Mouse (Mus musculus) R1 (cell line): ENCODE data around the gene Nhp2.

Experiments used
- DNase-seq: peaks from one replicate; pipeline ENCODE4 v3.0.0-alpha.2; 2018; ENCODE audit warnings: low read depth, low spot score

Gene Nhp2

DNA sequence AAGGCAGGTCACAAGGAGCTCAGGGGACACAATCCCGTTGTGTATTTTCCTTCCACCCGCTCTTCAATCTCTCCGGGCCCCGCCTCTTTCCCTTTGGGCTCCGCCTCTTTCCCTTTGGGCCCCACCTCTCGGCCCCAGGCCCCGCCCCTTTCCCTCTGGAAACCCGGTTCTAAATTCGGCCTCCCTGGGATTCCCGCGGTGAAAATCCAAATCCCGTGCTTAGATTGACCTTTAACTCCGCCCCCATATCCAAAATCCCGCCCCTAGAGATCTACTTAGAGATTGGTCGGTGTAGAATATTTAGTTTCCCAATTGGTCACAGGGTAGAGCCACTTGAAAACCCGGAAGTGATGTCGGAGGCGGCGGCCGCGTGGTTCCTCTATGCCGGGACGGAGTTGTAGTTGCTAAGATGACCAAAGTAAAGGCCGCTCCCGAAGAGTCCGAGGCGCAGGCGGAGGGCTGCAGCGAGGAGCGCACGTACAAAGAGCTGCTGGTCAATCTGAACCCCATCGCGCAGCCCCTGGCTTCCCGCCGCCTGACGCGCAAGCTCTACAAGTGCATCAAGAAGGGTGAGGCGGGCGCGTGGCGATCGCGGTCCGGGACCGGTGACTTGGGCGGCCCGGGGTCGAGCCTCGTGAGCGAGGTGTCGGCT, at the start of gene Nhp2:
Nhp2 (plus strand) TSS at position 327 of the 652 bp plus-strand sequence.
- peak; percentile 100 for DNase-seq

DNA sequence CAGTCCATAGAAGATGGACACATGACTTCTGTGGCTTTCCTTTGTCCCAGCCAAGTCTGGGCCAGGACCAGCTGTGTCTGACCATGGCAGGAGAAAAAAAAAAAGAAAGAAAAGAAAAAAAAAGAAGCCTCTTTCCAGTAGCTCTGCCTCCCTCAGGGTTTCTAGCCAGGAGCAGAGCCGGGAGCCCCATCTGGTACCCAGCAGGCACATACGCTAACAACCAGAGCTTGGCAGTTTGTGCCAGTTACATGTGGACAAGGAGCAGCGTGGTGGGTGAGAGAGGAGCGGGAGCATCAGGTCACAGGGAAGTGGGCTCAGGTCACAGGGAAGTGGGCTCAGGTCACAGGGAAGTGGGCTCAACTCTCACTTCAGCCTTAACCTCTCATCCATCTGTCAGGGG, 43.1 kb upstream of the Nhp2 start:
- no peak for DNase-seq

DNA sequence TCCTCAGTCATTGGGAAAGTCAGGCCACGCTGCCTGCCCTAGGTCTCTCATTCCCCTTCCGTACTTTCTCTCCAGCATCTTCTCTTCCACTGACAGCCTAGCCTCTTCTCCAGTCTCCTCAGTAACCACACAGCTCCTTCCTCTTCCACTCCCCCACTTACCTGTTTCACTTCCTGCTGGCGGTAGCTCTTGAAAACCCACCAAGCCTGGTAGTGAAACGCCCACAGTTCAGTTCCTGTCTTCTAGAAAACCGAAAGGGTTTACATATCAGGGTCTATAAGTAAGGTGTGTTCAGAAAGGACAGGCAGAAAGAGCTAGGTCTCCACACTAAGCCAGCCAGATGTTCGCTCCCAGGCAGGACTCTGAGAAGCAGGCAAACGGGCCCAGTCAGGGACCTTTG, 41.9 kb upstream of the Nhp2 start:
- DNase-seq, result no peak

DNA sequence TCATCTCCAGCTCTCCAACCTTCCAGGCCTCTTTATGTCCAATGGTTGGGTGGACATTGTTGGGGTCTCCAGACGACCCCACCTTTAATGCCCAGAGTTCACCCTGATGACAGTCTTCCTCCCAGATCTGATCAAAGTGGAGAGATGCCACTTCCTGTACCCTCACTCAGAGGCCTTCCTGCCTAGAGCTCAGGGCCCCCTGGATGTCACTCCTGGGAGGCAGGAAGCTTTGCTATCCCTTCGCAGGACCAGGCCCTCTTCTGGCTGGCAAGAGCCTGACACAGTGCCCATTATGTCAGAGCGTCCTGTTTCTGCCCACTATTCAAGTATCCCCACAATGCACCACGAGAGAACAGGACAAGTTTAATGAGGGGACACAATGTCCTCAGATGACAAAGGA, 40.5 kb upstream of the Nhp2 start:
- no peak for DNase-seq

DNA sequence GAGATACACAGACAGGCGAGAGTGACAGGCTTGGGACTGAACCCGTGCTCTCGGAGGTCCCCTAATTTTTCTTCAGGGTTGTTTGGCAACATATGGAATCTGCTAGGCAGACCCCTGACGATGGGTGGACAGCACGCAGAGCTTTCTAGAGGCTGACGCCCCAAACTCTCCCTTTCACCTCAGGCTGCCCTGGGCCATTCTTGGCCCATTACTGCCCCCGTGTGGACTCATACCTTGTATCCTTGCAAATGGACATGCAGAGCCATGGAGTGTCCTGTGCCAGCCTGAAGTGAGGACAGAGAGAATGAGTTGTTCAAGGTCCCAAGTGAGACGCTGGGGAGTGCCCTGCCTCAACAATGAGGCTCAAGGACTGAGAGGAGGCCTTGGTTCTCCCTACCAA, 36.8 kb upstream of the Nhp2 start:
- DNase-seq, result peak; percentile 71

DNA sequence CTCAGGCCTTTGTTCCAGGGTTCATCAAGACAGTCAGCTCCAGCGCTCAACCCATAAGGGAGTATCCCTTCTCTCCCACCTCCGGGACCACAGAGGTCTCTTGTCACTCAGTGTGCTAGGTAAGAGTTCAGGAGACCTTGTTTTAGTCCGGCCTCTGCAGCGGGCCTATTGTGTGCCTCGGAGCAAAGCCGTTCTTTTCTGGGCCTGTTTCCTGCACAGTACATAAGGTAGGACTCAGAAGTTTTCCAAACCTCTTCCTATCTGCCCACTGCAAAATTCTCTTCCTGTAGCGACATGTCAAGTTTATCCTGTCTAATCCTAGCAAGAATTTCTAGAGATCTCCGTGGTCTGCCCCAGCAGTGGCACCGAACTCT, 35.5 kb upstream of the Nhp2 start:
- no peak for DNase-seq

DNA sequence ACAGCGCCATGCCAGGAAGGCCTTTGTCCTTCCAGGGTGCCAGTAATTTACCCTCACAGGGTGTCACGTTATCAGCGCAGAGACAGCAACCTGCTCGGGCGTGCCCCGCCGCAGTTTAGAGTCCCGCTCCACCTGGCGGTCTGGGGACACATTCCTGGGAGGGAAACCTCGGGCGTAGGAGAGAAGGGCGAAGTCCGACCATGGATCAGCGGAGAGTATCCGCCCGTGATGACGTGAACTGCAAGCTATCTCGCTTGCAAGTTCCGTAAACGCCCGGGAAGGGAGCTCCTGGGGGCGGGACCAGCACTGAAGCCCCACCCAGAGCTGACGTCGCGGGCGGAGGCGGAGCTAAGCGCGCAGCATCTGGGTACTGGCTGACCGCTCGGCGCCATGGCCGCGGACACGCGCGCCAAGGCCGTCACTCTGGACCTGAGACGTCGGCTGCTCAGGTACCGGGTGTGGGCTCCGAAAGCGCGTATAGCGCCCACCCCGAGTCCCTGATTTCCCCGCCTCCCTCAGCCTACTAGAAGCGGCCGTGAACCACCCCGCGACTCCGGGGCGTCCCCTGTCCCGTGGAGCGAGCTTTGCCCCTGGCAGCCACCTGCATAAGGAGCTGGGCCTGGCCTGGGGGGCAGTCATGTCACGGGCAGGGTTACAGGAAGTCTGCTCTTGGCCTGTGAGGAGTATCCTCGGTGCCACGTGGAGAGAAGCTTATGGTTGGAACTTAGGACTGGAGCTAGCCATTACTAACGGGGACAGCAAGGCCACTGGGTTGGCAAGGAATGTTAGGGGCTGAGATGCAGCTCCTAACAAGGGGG, 34.9 kb upstream of the Nhp2 start, which contains the start of gene Phykpl:
Phykpl (plus strand) TSS at position 327 of the 818 bp plus-strand sequence.
- peak; percentile 96 for DNase-seq

DNA sequence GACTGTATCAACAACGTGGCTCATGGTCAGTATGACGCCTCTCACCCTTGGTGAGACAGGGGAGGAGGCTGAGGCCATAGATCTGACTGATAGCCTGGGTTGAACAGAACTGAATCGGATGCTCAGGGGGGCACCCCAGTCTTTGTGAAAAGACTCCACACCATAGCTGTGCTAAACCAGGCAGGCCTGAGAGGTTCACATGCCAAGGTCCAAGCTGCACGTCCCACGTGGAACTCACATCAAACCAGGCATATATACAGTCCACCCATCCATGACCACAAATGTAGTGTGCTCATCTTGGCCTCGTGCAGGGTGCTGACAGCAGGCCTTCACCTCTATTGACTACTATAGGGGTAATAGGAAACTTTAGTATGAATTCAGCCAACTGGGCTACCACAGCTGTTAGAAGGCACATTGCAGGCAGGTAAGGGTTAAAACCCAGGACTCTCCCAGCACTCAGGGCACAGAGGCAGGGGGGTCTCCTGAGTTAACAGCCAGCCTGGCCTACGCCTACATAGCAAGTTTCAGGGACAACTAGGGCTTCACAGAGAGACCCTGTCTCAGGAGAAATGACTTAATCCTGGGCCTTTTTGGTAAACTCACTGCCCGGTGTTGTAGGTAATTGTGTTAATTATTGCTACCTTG, 33.8 kb upstream of the Nhp2 start:
- no peak for DNase-seq

DNA sequence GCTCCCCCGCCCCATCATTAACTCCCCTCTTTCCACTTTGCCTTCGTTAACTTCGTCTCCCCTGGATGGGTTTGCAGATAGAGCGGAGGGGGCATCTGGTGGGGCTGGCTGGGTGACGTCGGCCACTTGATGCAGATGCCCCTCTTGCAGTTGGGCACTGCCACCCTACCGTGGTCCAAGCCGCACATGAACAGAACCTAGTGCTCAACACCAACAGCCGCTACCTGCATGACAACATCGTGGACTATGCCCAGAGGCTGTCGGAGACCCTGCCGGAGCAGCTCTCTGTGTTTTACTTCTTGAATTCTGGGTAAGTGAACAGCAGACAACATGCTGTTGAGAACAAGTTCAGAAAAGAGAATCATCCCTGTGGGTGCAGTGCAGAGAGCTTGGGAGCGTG, 33.1 kb upstream of the Nhp2 start:
- no peak for DNase-seq

DNA sequence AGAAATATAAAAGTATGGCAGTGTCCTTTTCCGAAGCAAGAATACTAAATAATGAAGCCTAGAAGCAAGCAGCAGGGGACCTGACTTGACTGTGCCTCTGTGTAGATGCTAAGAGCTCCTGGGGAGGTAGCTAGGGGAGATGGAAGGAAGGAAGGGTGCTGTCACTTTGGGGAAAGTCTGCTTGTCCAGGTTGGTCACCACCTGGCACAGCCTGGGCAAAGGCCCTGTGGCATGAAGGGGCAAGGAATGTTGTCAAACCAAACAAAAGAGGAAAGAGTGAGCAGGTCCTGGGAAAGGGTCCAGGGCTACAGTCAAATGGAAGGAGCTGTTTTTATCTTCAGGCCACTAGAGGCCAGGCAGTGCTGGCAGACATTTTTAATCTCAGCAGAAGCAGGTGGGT, 32.5 kb upstream of the Nhp2 start:
- no peak for DNase-seq

DNA sequence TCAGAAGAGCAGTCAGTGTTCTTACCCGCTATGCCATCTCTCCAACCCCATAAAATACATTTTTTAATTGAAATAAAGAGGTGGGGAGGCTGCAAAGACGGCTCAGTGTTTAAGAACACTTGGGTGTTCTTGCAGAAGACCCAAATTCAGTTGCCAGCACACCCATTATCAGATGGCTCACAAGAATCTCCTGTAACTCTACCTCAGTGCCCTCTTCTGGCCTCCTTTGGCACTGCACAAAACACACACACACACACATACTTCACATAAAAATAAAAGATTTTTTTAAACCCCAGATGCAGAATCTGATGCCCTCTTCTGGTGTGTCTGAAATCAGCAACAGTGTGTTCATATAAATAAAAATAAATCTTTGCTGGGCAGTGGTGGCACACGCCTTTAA, 30.7 kb upstream of the Nhp2 start:
- peak; percentile 62 for DNase-seq

DNA sequence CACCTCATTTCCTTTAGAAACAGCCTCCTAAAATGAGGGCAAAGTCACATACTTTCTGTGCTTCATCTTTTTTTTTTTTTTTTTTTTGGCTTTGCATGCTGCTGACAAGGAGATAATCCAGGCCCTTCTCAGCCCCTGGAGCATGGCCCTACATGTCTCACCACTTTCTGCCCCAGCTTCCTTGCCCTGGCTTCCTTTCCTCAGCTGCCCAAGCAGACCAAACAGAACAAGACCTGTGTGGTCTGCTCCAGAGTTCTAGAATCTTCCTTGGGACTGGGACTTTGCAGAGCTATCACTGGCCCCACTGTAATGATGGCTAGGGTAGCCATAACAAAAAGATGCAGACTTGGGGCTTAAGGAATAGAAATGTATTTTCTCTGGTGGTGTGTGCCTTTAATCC, 29.5 kb upstream of the Nhp2 start:
- DNase-seq, result no peak

DNA sequence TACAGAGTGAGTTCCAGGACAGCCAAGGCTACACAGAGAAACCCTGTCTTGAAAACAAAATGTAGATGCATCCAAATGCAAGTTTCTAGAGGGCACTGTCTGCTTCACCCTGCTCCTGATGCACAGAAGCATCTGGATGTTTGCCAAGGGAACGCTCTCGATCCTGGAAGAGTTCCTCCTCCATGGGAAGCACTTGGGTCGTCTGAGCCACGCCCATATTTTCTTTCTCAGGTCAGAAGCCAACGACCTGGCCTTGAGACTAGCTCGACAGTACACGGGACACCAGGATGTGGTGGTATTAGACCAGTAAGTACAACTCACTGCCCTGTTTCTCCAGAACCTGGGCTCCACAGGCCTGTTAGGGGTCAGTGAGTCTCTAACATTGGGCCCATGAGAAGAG, 28.4 kb upstream of the Nhp2 start:
- DNase-seq, result peak; percentile 65

DNA sequence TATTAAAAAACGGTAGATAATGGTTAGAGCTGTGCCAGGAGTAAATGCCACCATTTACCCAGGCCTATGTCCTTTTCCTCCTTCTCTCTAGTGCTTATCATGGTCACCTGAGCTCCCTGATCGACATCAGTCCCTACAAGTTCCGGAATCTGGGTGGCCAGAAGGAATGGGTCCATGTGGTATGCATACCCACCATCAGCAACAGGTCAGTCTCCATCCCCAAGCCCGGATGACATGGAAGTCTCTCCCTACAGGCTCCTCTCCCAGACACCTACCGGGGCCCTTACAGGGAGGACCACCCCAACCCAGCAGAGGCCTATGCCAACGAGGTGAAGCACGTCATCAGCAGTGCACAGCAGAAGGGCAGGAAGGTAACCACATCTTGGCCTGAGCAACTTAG, 27.6 kb upstream of the Nhp2 start:
- no peak for DNase-seq

DNA sequence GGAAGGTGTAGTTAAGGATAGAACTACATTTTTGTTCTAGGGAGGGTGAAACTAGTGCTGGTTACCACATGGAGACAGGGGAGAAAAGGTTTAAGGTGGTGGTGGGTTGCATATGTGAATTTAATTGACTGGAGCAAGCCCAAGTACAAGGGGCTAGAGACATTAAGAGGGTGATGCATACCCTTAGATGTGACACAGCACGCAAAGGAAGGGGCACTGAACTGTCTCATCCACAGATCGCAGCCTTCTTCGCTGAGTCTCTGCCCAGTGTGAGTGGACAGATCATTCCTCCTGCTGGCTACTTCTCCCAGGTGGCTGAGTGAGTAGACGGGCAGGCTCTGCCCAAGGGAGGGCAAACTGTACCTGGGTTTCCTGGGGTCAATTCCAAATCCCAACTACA, 26.2 kb upstream of the Nhp2 start:
- DNase-seq, result no peak

DNA sequence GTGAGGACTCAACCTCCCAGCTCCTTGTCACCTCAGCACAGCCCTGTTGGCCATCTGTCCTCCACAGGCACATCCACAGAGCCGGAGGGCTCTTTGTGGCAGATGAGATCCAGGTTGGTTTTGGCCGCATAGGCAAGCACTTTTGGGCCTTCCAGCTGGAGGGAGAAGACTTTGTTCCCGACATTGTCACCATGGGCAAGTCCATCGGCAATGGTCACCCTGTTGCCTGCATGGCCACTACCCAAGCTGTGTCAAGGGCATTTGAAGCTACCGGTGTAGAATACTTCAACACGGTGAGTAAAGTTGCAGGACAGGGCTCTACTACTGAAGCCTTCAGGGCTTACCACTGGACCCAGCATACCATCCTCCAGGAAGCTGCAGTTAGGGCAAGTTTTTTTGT, 25.7 kb upstream of the Nhp2 start:
- no peak for DNase-seq

DNA sequence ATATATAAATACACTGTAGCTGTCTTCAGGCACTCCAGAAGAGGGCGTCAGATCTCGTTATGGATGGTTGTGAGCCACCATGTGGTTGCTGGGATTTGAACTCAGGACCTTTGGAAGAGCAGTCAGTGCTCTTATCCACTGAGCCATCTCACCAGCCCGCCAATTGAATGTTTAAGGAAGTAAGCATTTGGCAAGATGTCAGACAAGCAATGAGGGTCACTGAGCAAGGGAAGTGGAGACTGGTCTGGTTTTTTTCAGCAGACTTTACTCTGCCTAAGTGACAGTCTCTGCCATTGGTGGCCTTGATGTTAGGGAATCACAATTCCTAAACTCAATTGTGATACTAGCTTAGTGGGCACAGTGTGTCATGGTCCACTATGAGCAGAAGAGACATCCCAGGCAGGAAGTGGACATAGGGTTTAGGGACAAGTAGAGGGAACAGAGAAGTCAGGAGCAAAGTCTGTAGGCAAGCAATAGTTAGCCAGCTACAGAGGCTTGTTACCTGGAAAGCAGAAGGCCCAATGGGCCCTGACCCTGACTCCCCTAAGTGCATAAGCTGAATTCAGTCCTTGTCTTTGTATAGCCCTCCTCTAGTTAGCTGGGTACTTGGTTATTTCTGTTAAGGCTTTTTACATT, 24.7 kb upstream of the Nhp2 start:
- no peak for DNase-seq

DNA sequence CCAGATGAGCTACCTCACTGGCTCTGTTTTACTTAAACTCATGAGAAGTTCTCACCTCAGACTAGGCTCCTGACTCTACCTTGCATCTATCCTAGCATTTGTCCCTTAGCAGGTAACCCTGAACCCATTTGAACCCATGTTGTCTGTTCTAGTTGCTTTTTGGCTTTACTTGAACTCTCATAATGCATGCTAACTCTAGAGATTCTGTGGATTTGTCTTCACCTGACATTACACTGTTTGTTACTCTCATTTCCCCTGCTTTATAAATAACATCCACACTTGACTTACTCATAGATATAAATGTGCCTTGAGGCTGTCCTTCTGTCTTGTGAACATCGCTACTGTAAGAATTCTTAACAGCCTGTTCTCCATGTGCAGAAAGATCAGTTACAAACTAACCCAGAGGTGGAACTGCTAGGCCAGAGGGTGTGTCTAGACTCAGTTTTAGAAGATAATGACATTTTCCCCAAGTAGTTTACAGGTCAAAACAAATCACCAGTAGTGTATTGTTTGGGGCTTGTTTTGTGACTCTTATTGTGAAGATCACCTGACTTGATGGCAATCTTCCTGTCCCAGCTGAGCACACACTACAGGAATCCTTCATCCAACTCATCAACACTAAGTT, 24.0 kb upstream of the Nhp2 start:
- no peak for DNase-seq

DNA sequence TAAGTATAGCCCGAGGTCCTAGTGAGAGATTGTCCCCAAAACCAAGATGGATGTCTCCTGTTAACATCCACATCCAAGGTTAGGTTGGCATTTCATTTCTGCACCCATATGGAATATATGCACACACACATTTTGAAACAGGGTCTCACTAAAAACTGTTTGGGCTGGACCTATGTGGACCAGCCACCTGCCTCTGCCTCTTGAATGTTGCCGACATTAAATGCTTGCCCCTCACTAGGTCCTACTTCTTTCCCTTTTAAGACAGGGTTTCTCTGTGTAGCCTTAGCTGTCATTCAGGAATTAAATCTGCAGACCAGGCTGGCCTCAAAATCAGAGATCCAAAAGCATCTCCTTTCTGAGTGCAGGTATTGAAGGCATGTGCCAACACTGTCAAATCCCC, 22.0 kb upstream of the Nhp2 start:
- DNase-seq, result no peak

DNA sequence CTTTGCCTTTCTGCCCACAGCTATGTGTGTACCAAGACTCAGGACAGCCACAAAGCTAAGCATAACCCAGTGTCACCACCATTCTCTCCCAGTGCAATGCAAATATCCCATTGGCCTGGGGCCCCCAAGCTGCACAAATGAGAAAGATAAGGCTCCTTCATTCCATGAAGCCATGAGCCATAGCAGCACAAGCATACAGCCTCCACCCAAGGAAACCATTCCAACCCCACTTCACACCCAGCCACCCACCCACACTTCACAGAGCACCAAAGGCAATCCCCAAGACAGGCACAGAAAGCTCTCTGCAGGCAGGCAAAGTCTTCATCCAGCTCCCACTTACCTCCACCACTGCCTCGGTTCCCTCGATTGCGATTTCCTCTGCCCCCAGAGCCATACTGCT, 17.3 kb upstream of the Nhp2 start:
- no peak for DNase-seq

DNA sequence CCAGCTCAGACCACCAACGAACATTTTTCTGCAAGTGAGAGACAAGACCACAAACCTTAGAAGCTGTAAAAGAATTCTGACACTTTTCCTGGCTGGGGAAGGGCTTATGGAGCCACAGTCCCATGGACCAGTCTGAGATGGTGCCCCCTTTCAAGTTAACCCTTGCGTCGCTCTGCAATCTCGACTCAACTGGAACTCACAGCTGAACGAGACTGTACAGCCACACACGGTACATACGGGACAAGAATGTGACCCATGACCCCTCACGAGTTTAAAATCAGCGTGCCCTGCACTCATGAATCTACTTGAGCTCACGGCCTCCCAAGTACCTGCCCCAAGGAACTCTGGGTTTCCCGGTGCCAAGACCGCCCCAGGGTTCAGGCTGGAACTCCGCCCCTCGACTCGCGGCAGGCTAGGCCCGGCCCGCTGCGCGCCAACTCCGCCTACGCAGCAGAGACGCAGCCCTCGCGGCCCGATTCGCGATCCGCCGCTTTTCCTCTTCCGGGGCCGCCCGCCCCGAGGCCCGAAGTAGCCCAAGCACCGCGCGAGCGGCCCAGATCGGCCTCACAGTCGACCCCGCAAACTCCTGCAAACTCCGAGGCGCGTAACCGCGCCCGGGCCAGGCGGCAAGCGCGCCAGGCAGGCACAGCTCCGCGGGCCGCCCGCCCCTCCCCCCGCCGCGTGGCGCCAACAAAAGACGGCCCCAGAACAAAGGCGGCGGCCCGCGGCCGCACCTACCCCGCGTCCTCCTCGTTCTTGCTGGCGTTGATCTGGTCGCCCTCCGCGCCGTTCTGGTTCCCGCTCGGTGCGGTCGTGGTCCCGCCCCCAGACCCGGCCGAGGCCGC, 13.7 kb upstream of the Nhp2 start:
- peak; percentile 84 for DNase-seq
